Mouse (Mus musculus) limb, embryonic 10.5 days (tissue): Measurements from ENCODE around the gene Mrtfa. TPM values are rescaled to one million over a fixed set of nuclear protein-coding genes. Genes with fewer than 3 reads are reported as not detected.

ENCODE experiments used
- DNase-seq: peaks from one replicate; pipeline ENCODE4 v3.0.0-alpha.2; 2017; ENCODE audit warnings: low spot score
- H3K27ac ChIP-seq: fragments of 300-500 bp; sonication (generic); 2 replicates; pipeline ENCODE4 v1.5.1; 2016; ENCODE audit warnings: mild to moderate bottlenecking
- H3K27me3 ChIP-seq: fragments of 300-500 bp; sonication (generic); 2 replicates; pipeline ENCODE4 v1.6.1; 2016; ENCODE audit warnings: low read depth, mild to moderate bottlenecking; ENCODE audit not compliant: poor library complexity, severe bottlenecking
- H3K36me3 ChIP-seq: fragments of 300-500 bp; sonication (generic); 2 replicates; pipeline ENCODE4 v1.6.1; 2016; ENCODE audit warnings: mild to moderate bottlenecking, moderate library complexity
- H3K4me1 ChIP-seq: fragments of 300-500 bp; sonication (generic); 2 replicates; pipeline ENCODE4 v1.6.1; 2016
- H3K4me3 ChIP-seq: fragments of 300-500 bp; sonication (generic); 2 replicates; pipeline ENCODE4 v1.5.1; 2016; ENCODE audit warnings: mild to moderate bottlenecking, moderate library complexity
- H3K9me3 ChIP-seq: fragments of 300-500 bp; sonication (generic); replicated peaks from 2 replicates; pipeline ENCODE4 v1.6.1; 2016; ENCODE audit warnings: mild to moderate bottlenecking
- WGBS: fragments of 180-500 bp; shearing (Covaris S2); methylation state at CpG from one replicate; pipeline ENCODE4 v1.1.7; 2016; 5-methylcytosine and 5-hydroxymethylcytosine counted together
- polyA plus RNA-seq: library from polyadenylated mRNA; unstranded; fragments of >200 nt; fragmentation: Nextera tagmentation; extraction: Ambion mirVana; gene quantifications from 2 replicates; pipeline ENCODE4 v1.2.1, GENCODE M21; 2016

Gene Mrtfa
- polyA plus RNA-seq, 1 experiment from 2014 or later = 24.9 TPM

DNA sequence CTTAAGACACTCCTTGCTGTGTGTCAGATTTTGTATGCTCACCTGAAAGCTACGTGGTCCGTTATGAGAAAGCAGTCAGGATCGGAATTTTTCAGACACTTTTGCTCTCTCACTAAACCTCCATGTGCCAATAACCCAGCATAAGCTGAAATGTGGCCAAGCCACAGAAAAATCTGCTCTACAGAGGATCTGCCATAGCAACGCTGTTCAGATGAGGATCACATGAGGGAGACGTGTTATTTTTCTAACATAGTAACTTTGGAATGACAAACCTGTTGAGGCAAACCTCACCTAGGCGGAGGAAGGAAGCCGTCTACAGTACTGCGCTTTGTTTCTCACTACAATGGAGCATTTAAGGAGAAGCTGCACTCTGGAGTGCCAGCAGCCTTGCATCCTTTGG is 60.6 kb downstream of the Mrtfa start:
- Histone ChIP-seq H3K27me3 (no peaks in the 10 kb centered on the region), H3K27ac (no peak overlapping the region), H3K4me1 (peaks cover 13% of the 10 kb centered on the region; the same call in 1 of the 2 replicates), H3K4me3 (no peak overlapping the region), H3K36me3 (no peaks in the 10 kb centered on the region), H3K9me3 (no peaks in the 10 kb centered on the region)
- 91% methylated on average over 8 of the region's 8 CpGs for WGBS
- DNase-seq = no peak

DNA sequence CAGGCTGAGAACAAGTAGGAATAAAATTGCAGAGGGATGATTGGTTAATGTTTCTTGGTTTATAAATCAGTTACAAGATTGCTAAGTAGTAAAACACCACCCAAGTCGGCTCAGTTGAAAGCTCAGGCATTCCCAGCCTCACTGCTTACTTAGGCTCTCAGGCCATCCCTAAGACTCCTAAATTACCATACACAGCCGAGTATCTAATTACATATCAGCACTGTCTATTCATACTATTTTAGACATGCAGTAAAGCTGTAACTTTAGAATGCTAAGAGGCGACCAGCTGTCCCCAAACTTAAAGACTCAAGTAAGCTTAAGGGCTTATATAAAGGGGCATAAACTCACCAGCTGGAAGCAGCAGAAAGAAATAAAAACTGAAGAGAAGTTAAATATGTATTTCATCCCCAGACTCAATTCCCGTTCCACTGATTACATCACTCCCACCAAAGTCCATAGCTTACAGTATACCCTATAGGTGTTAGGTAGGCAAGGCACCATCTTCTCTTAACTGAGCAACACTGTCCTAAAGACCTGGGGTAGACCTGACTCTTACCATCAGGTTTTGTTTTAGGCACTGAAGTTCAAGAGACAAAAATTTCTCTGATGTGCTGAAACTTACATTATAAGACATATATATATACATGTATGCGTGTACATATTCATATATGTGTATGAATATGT is 62.3 kb downstream of the Mrtfa start:
- H3K36me3 ChIP-seq = no peaks in the 10 kb centered on the region
- H3K4me1 ChIP-seq = peaks cover 13% of the 10 kb centered on the region
- no peak overlapping the region for H3K4me3 ChIP-seq
- H3K27me3 ChIP-seq = no peaks in the 10 kb centered on the region
- H3K9me3 ChIP-seq = no peaks in the 10 kb centered on the region
- H3K27ac ChIP-seq = no peak overlapping the region
- 81% methylated on average over 5 of the region's 5 CpGs for WGBS
- no peak for DNase-seq

DNA sequence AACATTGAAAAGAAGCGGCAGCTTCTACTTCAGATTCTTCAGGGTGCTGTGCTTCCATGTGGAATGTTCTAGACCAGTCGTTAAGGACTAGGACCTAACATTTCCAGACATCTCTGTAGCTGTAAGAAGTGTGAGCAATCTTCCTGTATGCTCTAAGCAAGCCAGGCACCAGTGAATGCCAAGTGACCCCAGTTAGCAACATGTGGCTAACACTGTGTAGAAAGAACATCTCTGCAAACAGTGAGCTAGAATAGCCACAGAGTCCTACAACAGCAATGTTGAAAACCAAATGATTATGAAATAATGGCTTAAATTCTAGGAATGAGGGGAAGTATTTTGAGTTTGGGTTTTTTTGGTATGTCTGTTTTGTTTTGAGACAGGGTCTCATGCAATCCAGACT is 66.3 kb downstream of the Mrtfa start:
- peaks cover 10% of the 10 kb centered on the region; the same call in 1 of the 2 replicates for H3K4me1 ChIP-seq
- H3K9me3 ChIP-seq = no peaks in the 10 kb centered on the region
- 96% methylated on average over 2 of the region's 2 CpGs for WGBS
- no peaks in the 10 kb centered on the region for H3K36me3 ChIP-seq
- H3K27ac ChIP-seq = no peak overlapping the region
- H3K27me3 ChIP-seq = no peaks in the 10 kb centered on the region
- no peak overlapping the region for H3K4me3 ChIP-seq
- DNase-seq = no peak

DNA sequence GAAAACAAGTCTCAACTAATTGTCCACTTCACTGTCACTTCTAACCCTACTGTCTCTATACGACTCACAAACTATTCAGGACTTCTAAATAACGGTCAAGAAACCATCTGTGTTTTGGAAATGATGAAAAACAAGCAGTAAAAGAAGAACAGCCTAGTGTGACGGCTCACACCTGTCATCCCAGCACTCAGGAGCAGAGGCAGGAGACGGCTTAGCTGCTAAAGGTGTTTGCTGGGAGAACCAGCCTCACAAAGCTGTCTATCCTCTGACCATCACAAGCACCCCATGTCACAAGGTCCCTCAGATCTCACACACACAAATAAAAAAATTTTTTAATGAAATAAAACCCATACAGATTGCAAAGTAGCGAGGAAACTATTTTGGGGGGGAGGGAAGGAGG is 67.4 kb downstream of the Mrtfa start:
- WGBS = 83% methylated on average over 5 of the region's 5 CpGs
- Histone ChIP-seq H3K27ac (no peak overlapping the region), H3K36me3 (no peaks in the 10 kb centered on the region), H3K9me3 (no peaks in the 10 kb centered on the region), H3K4me1 (peaks cover 8% of the 10 kb centered on the region; the same call in 1 of the 2 replicates), H3K4me3 (no peak overlapping the region), H3K27me3 (no peaks in the 10 kb centered on the region)
- DNase-seq = no peak

DNA sequence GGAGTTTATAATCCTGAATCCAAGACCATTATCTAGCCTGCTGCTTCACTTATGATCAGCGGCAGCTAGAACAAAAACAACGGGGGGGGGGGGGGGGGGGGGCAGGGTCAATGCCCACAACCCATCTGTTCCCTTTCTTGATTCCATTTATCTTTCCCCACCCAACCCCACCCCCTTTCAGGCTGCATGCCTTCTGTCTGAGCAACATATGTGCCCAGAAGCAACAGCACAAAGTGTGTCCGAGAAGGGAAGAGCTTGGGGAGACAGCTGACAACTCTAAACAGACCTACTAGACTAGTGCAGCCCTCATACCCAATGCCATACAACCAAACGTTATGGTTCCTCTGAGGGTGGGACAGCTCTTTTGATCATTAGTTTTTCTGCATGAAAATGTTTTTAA is 68.0 kb downstream of the Mrtfa start:
- Histone ChIP-seq H3K36me3 (no peaks in the 10 kb centered on the region), H3K27me3 (no peaks in the 10 kb centered on the region), H3K4me3 (no peak overlapping the region), H3K27ac (no peak overlapping the region), H3K4me1 (peaks cover 8% of the 10 kb centered on the region; the same call in 1 of the 2 replicates), H3K9me3 (no peaks in the 10 kb centered on the region)
- no peak for DNase-seq
- WGBS = 63% methylated on average over 4 of the region's 4 CpGs

DNA sequence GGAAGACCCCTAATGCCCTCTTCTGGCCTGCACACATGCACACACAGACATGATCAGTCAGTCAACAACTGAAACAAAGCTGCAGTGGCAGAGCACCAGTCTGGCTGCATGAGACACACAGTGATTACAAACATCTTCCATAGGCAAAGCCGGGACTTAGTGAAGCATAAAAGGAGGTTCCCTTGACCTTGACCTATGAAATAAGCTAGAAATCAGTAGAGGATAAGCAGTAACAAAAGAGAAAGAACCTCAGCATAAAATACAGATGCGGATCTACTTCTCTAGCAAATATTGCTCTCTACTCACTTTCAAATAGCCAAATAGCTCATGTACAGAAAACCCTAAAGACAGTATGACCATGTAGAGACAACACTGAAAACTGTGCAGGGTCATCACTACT is 68.5 kb downstream of the Mrtfa start:
- no peak for DNase-seq
- H3K36me3 ChIP-seq = peaks cover 3% of the 10 kb centered on the region; the same call in 1 of the 2 replicates
- no peak overlapping the region for H3K4me3 ChIP-seq
- no peaks in the 10 kb centered on the region for H3K9me3 ChIP-seq
- peaks cover 8% of the 10 kb centered on the region; the same call in 1 of the 2 replicates for H3K4me1 ChIP-seq
- no peaks in the 10 kb centered on the region for H3K27me3 ChIP-seq
- H3K27ac ChIP-seq = no peak overlapping the region
- WGBS = 91% methylated on average over 2 of the region's 2 CpGs

DNA sequence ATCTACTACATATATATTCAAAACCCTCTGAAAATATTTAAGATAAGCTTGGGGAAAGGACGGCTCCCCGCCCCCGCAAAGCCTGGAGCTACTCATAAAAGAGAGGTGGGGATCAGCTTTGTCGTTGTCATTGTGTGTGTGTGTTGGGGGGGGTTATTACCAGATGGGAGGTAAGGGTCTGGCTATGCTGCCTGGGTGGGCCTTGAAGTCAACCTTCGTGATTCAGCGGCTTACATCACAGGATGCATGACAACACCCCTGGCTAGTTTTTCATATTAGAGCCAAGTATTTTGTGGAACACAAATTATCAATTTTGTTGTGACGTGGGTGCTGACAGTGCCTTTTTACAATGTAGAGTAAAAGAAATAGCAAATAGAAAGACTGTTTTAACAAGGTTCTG is 69.6 kb downstream of the Mrtfa start:
- WGBS = 85% methylated on average over 7 of the region's 7 CpGs
- Histone ChIP-seq H3K4me3 (no peak overlapping the region), H3K36me3 (peaks cover 8% of the 10 kb centered on the region), H3K4me1 (peaks cover 8% of the 10 kb centered on the region; the same call in 1 of the 2 replicates), H3K9me3 (no peaks in the 10 kb centered on the region), H3K27ac (no peak overlapping the region), H3K27me3 (no peaks in the 10 kb centered on the region)
- DNase-seq = no peak

DNA sequence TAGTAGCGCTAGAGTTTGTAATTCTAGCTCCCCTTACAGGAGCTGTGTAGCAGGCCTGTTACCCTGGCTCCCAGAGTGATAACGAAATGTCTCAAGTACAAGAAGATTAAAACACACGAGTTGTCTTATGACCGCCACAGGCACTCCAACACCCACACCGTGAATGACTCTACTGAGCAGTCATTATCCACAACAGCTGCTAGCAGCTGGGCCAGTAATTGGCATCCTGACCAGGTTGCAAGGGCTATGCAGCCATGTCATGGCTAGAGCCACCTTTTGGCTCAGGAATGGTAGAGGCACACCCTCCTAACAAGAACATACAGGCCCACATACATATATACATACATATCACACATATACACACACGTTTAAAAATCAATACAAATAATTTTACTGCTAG is 70.4 kb downstream of the Mrtfa start:
- H3K27me3 ChIP-seq = no peaks in the 10 kb centered on the region
- no peak overlapping the region for H3K27ac ChIP-seq
- H3K36me3 ChIP-seq = peaks cover 8% of the 10 kb centered on the region
- H3K4me3 ChIP-seq = no peak overlapping the region
- H3K4me1 ChIP-seq = peaks cover 8% of the 10 kb centered on the region; the same call in 1 of the 2 replicates
- WGBS = 80% methylated on average over 6 of the region's 6 CpGs
- DNase-seq = no peak
- no peaks in the 10 kb centered on the region for H3K9me3 ChIP-seq

DNA sequence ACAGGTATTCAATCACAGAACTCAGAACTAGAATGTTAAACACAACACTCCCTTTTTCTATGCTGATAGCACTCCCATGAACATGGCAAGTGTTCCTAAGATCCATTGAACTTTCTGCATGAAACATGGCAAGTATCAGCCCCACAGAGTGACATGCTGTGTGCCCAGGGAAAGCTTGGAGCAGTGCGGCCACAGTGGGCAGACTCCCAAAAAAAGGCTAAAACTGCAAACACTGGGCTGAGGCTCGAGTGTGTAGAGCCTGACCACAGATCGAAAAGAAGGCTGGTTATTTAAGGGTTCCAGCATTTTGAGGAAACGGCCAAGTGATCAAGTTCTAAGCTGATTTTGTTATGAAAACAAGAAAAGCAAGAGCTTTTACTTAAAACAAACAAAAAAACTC is 72.3 kb downstream of the Mrtfa start:
- 90% methylated on average over 4 of the region's 4 CpGs for WGBS
- Histone ChIP-seq H3K36me3 (peaks cover 8% of the 10 kb centered on the region), H3K27ac (no peak overlapping the region), H3K4me1 (peaks cover 6% of the 10 kb centered on the region; the same call in 1 of the 2 replicates), H3K27me3 (no peaks in the 10 kb centered on the region), H3K9me3 (no peaks in the 10 kb centered on the region), H3K4me3 (no peak overlapping the region)
- no peak for DNase-seq

DNA sequence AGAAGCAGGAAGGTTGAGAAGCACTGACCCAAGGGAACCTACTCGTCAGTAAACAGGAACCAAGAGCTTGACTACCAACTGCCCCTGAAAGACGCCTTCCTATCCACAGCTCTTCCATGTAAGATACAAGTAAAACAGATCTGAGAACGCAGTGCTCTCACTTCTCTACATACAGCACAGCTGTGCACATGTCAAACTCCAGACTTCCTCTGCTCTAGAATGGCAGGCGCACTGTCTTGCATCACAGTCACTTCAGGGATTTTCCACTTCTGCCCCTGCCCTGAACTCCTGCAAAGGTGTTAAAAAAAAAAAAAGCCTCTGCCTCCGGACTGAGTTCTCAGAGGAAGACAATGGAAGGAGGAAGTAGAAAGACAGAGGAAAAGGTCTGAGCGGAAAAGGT is 78.0 kb downstream of the Mrtfa start:
- no peak for DNase-seq
- no peaks in the 10 kb centered on the region for H3K27me3 ChIP-seq
- H3K9me3 ChIP-seq = no peaks in the 10 kb centered on the region
- H3K4me1 ChIP-seq = peaks cover 23% of the 10 kb centered on the region
- 62% methylated on average over 6 of the region's 6 CpGs for WGBS
- H3K36me3 ChIP-seq = peaks cover 8% of the 10 kb centered on the region
- no peak overlapping the region for H3K27ac ChIP-seq
- H3K4me3 ChIP-seq = no peak overlapping the region

DNA sequence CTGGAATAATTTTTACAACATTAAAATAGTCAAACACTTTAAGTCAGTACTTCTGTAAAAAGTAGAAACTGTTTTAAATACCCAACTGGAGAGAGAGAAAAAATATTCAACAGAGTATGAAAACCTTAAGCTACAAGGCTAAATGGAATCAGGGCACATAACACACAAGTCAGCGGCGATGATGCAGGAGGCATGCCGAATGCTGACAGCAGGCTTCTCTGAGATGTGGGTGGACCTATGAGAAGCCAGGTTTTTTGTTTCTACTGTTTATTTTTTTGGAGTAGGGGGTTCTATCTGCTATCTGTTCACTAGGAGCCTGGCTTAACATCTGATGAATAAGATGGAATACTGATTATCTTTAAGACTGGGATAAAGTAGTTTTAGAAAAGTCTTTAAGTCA is 80.2 kb downstream of the Mrtfa start:
- Histone ChIP-seq H3K4me1 (peaks cover 33% of the 10 kb centered on the region), H3K4me3 (no peak overlapping the region), H3K27me3 (no peaks in the 10 kb centered on the region), H3K36me3 (no peaks in the 10 kb centered on the region), H3K27ac (no peak overlapping the region), H3K9me3 (no peaks in the 10 kb centered on the region)
- DNase-seq = no peak
- WGBS = 84% methylated on average over 3 of the region's 3 CpGs

DNA sequence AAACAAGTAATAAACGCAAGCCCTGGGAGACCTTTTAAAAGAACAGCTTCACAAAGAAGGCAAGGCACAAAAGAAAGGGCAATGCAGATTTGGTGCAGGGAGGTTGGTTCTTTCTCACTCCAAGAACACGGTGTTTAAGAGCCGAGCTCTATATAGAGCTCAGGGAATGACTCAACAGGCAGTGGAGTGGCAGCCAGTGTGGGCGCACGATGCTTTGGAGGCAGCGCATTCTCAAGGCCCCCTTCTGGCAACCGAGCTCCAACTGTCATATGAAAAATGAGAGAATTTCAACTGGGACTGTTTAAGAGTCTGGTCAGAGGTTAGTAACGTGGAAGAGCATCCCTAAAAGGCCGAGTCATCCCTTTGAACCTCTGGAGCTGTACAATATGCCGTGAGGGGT is 84.6 kb downstream of the Mrtfa start:
- H3K27ac ChIP-seq = no peak overlapping the region
- peaks cover 47% of the 10 kb centered on the region for H3K4me1 ChIP-seq
- no peak overlapping the region for H3K4me3 ChIP-seq

DNA sequence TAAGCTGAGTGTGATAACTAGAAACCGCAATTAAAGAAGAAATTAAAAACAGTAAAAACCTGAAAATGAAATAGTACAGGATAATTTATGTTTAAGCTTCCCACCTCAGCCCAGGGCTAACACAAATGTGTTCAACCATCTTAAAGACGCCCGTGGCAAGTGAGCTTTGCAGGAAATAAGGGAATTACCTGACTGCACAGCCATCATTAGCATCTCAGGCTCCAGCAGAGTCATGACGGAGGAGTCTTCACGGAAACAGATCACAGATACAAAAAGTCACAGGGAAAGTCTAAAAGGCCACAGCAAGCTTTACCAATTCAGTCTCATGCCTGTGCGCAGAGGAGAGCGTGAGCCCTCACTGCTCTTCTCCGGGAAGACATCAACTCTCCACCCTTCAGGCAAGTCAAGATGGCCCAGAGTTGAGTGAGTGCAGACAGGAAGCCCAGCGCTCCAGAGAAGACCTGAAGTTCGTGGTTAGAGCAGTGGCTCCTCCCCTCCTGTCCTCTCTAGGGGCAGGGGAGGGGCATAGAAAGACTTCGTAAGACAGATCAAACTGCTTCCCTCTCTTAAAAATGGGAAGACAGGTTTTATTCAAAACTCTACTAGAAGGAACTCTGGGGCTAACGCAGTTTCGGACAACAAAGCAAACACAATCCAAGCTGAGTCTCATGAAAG is 85.8 kb downstream of the Mrtfa start:
- no peak for DNase-seq
- no peak overlapping the region for H3K27ac ChIP-seq

More for the DNA sequence above, 84.6 kb downstream of the Mrtfa start:
- WGBS = 61% methylated on average over 10 of the region's 10 CpGs
- H3K27me3 ChIP-seq = no peaks in the 10 kb centered on the region
- DNase-seq = no peak
- H3K9me3 ChIP-seq = no peaks in the 10 kb centered on the region
- no peaks in the 10 kb centered on the region for H3K36me3 ChIP-seq

More for the DNA sequence above, 85.8 kb downstream of the Mrtfa start:
- Histone ChIP-seq H3K4me1 (peaks cover 44% of the 10 kb centered on the region), H3K4me3 (no peak overlapping the region), H3K36me3 (no peaks in the 10 kb centered on the region), H3K9me3 (no peaks in the 10 kb centered on the region), H3K27me3 (no peaks in the 10 kb centered on the region)
- 53% methylated on average over 13 of the region's 13 CpGs for WGBS
